Mouse (Mus musculus) cerebellum, adult 18-20 months (tissue): ENCODE measurements at regions not wholly inside any gene's neighbourhood (a gene's known extent, or its start where the extent isn't known, plus 50 kb on each side); places are given as distances from the start of the nearest gene placed in this dataset.

ENCODE experiments used
- DNase-seq, 2 experiments: peaks; one replicate each; pipeline ENCODE4 v3.0.0; 2021

DNA sequence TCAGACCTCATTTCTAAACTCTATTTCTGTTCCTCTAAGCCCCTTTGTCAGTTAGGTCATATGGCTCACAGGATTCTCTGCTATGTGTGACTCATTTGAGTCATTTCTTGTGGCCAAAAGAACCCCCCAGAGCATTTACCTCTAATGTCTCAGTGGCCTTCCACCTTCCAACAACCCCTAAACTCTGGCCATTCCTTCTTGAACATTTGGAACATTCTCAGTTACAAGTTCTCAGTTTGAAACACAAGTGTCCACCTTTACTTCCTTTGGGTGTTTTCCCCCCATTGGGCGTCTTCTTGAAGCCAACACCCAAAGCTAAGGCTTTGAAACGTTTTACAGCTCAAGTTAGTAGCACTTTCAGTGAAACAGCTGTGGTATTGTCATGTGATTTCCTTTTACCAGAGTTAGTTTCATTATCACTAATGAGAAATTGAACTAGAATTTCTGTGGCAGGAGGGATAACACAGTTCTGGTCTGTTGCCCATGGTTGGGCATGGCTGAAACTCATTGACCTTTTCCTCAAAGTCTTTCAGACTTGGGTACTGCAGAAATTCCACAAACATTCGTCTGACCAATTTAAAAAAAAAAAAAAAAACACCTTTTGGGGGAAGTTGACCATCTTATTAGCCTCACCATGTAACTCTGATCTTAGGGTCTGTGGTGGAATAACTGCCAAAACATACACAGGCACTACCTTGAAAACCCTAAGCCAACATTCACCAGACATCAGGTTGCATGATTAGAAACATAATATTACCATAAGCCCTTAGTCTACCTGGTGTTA is 201.8 kb downstream of the Nfkbiz start:
- no peak for DNase-seq

- no peak for DNase-seq
These were observed 202.5 kb downstream of the Nfkbiz start for GRCm38 (mm10) chr16:55636224-55636623.

GRCm38 (mm10) chr16:55634691-55635090 is 204.0 kb downstream of the Nfkbiz start:
- DNase-seq: no peak

GRCm38 (mm10) chr16:55632220-55632619 is 206.5 kb downstream of the Nfkbiz start:
- DNase-seq: no peak

DNA sequence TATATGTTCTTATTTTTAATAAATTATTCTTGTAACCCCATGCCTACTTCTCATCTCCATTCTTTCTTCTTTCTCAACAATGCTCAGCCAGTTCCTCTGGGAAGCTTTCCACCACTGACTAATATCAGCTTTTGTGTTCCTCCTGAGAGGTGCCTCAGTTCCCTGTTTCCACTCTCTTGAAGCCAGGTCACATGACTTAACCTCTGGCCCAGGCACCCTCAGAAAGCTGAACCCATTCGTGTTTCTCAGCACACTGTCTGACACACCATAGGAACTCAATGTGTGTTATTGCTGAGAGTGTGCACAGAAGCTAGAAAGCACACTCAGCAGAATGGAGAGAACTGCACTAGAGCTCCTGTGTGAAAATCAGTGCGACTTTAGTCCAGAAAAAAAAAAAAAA is 207.1 kb downstream of the Nfkbiz start:
- DNase-seq: no peak

DNA sequence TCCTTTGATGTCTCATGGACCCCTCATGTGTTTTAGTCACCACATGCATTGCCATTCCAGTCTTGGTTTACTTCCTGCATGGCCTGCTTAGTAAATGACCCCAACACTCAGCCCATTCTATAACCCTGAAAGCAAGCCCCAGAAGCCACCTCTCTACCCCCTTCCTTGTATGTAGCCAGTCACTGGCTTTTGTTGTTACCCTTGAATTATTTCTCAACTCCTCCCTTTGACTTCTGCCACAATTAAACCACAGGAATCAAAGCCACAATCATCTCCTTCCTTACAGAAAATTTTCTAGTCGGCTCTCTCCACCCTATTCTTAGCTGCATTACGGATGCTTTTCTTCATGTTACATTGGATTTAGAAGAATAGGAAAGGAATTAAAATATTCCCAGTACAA is 207.7 kb downstream of the Nfkbiz start:
- no peak for DNase-seq

- no peak for DNase-seq
These were observed 211.2 kb downstream of the Nfkbiz start for GRCm38 (mm10) chr16:55627531-55627930.

DNA sequence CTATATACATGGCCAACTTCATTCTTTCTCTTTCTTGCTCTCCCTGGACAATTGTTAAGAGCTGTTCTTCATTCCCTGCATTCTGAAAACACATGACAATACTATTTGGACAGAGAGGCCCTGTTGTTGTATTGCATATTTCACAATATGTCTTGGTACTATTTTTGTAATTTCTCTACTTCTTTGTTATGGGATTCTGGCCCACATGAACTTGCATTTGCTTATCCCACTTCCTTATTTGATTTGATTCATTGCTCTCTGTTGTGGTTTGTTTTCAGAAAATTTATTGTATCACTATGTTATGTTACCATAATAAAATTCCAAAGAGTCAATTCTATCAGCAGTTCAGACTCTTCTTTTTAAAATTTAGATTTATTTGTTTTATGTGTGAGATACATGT is 215.3 kb downstream of the Nfkbiz start:
- no peak for DNase-seq

DNA sequence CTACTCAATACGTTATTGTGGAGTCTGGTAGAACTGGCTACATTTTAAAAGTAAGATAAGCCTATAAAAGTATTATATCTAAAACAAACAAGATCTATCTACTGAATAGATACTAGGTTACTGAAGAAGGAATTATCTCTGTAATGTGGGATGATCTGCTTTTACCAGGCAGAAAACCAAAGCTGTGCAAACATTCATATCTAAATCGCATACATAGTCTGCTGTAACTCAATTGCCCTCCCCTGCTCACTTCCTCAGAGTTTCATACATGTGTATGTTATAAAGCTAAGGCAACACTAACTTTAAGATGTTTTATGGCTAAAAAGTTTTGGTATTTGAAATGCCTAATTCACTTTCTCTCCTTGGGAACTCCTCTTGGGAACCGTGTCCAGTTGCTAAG is 219.0 kb downstream of the Nfkbiz start:
- no peak for DNase-seq

- DNase-seq: no peak
These were observed 220.7 kb downstream of the Nfkbiz start for GRCm38 (mm10) chr16:55617958-55618357.

DNA sequence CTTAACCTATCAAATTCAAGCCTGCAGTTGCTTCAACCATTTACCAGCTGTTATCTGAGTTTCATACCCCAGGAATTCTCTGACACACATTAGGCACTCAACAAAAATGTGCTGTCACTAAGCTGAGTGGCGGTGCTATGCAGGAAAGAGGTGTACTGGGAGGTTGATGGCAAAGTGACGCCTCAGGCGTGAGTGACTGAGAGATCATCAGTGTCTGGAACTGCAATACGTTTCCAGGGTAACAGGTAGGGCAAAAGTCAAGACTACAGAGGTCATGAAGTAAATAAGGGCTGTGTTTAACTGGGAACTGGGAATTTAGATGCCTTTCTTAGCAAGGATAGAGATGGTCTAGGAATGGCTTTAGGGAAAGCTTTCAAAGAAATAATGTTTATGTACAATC is 221.2 kb downstream of the Nfkbiz start:
- no peak for DNase-seq

GRCm38 (mm10) chr16:55616408-55617120 is 222.1 kb downstream of the Nfkbiz start:
- DNase-seq: no peak

GRCm38 (mm10) chr16:55612873-55613272 is 225.8 kb downstream of the Nfkbiz start:
- DNase-seq: no peak

DNA sequence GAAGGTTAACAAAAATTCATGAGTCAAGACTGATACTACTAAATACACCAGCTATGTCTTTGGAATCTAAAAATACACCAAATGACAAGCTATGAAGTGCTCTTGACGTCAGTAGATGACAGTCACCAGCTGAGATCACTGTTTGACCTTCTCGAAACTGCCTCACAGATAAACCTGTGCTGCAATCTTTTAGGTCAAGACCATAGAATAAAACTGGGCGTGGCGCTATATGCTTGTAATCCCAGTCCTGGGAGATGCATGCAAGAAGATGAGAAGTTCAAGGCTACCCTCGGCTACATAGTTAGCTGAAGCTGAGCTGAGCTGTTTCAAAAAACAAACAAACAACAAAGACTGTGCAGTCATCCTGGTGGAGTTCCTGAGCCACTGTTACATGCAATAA is 226.7 kb downstream of the Nfkbiz start:
- no peak for DNase-seq

DNA sequence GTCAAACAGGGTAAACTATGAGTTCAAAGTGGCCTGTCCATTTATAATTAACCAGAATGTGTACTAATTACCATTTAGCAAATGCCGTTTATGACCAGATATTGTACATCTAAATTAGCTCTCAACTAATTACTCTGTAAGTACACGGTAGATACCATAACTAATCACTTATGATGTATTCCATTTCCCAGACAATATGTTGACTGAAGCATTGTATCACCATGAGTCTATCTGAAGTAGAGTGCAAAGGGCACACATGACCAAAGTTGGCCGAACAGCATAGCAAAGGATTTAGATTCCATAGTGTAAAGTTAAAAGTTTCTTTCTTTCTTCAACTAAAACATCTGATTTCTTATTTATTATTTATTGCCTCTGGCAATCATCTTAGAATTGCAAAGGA is 227.5 kb downstream of the Nfkbiz start:
- DNase-seq: no peak

GRCm38 (mm10) chr16:55608361-55608760 is 230.3 kb downstream of the Nfkbiz start:
- DNase-seq: no peak

DNA sequence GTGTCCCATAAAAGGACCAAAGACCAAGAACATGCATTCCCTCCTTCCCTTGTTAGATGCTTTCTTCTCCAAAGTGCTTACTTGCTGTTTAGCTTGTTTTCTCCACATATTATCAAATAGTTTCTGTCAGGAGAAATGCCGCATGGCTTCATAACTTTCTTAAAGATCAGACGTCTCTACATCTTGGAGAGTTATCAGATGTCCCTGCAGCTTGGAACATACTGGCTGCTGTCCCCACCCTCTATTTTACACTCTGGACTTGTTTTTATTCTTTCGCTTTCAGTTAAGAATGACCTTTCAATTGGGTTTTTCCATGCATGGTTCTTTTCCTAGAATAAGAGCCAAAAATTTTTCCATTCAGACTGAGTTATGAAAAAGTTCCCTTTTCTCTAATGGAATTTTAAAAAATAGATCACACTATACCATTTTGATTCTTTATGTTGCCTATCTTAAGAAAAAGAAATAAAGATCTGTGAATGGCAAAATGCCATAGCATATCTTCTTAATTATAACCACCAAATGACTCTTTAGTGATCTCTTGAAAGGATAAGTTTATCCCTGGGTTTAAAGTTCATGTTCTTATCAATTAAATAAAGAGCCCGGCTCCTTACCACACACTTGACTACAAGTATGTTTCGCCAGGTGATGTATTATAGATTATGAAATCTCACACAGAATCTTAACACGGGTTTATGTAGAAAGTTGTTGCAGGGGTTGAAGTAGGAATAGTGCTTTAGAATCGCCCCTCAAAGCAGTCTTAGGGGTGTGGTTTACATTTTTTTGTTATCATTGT is 232.1 kb downstream of the Nfkbiz start:
- DNase-seq: no peak

DNA sequence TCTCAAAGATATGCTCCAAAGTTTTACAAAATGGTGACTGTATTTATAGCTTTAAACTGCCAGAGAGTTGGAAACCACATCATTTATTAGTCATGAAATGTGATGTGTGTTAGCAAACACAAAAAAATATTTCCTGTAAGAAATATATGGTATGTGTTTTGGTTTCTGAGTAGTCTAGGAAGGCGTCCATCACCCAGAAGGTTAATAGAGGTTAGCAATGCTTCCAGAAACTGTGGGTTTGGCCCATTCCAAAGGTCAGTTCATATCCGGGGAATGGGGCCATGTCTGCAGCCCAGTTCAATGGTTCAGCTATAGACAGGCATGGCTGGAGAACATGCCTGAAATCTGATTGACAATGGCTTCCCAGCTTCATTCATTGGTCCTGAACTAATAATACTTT is 235.1 kb downstream of the Nfkbiz start:
- no peak for DNase-seq

DNA sequence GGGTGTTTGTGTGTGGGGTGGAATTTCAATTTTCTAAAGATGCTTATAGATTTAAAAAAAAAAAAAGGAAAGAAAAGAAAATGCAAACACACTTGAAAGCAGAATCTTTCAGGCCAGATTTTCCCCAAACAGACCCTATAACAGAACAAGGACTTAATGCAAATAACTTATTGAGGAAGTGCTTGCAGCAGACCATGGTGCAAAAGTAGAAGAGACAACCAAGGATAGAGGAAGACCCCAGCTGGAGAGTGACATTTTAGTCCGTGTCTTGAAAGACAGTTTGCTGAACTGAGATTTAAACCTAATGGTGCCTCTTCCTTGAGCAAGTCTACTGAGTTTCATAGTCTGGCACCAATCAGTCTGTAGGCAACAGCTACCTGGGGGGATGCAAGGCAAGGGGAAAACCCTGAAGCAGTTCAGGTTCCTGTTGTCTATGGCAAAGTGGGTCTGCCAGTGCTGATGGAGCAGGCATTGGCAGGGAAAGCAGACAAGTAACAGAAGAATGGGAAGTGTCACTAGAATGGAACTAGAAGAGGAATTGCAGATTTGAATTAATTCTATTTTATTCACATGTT is 249.2 kb downstream of the Nfkbiz start:
- DNase-seq: no peak

DNA sequence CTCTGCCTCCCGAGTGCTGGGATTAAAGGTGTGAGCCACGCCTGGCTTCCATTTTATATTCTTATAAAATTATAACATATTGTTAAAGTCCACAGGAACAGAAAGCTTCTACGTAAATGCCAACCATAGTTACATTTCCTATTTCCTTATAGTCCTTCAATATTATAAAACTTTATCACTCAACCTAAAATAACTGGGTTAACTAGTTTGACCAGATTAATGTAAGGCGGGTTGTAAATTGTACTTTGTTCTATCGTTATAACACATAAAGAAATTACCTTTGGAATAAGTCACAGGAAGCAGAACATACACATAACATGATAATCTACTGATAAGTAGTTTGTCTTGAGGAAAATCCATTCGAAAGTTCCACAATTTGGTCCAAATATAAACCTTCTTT is 251.6 kb downstream of the Nfkbiz start:
- DNase-seq: no peak

- no peak for DNase-seq
These were observed 255.8 kb downstream of the Nfkbiz start for GRCm38 (mm10) chr16:55582906-55583305.

DNA sequence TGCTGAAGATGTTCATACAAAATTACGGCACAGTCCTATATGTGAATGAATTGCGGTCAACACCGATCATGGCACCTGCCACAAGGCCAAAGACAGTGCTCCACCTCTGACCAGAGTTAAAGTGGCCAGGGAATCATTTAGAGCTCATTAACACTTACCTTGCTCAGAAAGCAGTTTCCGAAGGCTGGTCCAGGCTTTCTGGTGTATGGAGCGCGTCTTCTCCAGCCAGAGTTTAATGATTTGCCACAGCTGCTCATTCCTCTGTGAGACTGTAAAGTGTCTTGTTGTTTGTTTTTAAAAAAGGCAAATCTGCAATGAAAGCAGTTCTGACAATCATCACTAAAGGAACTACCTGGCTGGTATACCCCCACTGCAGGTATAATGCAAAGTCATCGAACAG is 256.7 kb downstream of the Nfkbiz start:
- DNase-seq: no peak

- no peak for DNase-seq
These were observed 257.9 kb downstream of the Nfkbiz start for GRCm38 (mm10) chr16:55580827-55581226.
